Mouse (Mus musculus) B cell, adult 2 months (primary cell): ENCODE results near the gene Abcc5.
A peak's percentile ranks its signal among the peaks of the same experiment; 100 is the strongest.

Experiments
- DNase-seq, 2 experiments: peaks; one replicate each; pipeline ENCODE4 v3.0.0; 2022

The Abcc5 gene

GRCm38 (mm10) chr16:20357837-20358236 is 68.4 kb downstream of the Abcc5 start:
- DNase-seq = peak in 1 of 2 experiments; percentile 1

GRCm38 (mm10) chr16:20354762-20355161 is 71.4 kb downstream of the Abcc5 start:
- no peak for DNase-seq

GRCm38 (mm10) chr16:20354011-20354410 is 72.2 kb downstream of the Abcc5 start:
- DNase-seq = no peak

GRCm38 (mm10) chr16:20345464-20345863 is 80.7 kb downstream of the Abcc5 start:
- no peak for DNase-seq

- DNase-seq = no peak
Observed at GRCm38 (mm10) chr16:20338616-20339015, 87.6 kb downstream of the Abcc5 start.

GRCm38 (mm10) chr16:20334918-20335317 is 91.3 kb downstream of the Abcc5 start:
- no peak for DNase-seq

GRCm38 (mm10) chr16:20328306-20328705 is 97.9 kb downstream of the Abcc5 start:
- DNase-seq = no peak

GRCm38 (mm10) chr16:20325286-20325685 is 100.9 kb downstream of the Abcc5 start, which contains the start of gene Cyp2ab1:
TSS of gene Cyp2ab1 (minus strand) at chr16:20325404.
- no peak for DNase-seq

- no peak for DNase-seq
Observed at GRCm38 (mm10) chr16:20323907-20324306, 102.3 kb downstream of the Abcc5 start.

GRCm38 (mm10) chr16:20322274-20322673 is 103.9 kb downstream of the Abcc5 start:
- no peak for DNase-seq

- no peak for DNase-seq
Observed at GRCm38 (mm10) chr16:20316770-20317169, 109.4 kb downstream of the Abcc5 start.

- DNase-seq = no peak
Observed at GRCm38 (mm10) chr16:20315266-20315665, 110.9 kb downstream of the Abcc5 start.

- no peak for DNase-seq
Observed at GRCm38 (mm10) chr16:20312272-20312671, 113.9 kb downstream of the Abcc5 start.

- peak; percentile 83 to 85 for DNase-seq
Observed at GRCm38 (mm10) chr16:20301770-20302649, 124.2 kb downstream of the Abcc5 start, which contains the start of gene Parl. TSS of gene Parl (minus strand) at chr16:20302387.

GRCm38 (mm10) chr16:20300076-20300475 is 126.1 kb downstream of the Abcc5 start:
- no peak for DNase-seq
